12 mouse cellular contexts compared by ENCODE assay signal in the genomic region with DNA sequence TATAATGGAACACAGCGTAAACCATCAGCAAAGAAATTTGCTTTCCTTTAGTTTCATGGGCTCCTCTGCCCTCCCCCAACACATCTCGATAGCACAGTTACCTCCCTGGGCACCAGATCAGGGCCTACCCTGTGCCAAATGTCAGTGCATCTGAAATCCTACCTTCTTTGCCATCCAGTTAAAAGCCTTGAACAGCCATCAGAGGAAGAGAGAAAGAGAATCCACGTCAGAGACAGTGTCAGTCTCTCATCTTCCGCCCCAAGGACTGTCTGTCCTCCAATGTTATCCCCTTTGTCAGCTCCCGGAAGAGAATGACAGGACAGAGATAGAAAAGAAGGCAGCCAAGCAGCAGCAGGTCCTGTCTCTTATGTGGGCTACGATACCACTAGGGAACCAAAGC. TPM values are rescaled to one million over a fixed set of nuclear protein-coding genes. Genes with fewer than 3 reads are reported as not detected.
DNase-seq lines count a peak whose midpoint lies in the region; ATAC-seq lines count a peak whose summit lies in the region.
"Had no signal": no experiment of that assay in that cellular context is flagged by ENCODE, and none has a peak within 500 bp of the region (broad histone marks: within the 10 kb centered on the region; RNA-seq: fewer than 3 reads in every experiment).

No protein-coding gene starts in this region.

- peaks cover 11% of the 10 kb centered on the region for H3K36me3 ChIP-seq in embryonic facial prominence, embryonic 10.5 days (replicated peaks)
- H3K36me3 ChIP-seq: hindbrain, embryonic 15.5 days had no signal

- H3K9me3 ChIP-seq in embryonic facial prominence, embryonic 10.5 days, result no peaks in the 10 kb centered on the region
- H3K9me3 ChIP-seq: forebrain, embryonic 13.5 days; hindbrain, embryonic 15.5 days; megakaryocyte, embryonic 14.5 days had no signal

- ATAC-seq in cerebellum, adult (ENCODE audit: insufficient number of reproducible peaks, low FRiP score, low TSS enrichment), result peak; percentile 43; the same call in 1 of the 2 replicates
- ATAC-seq: forebrain, embryonic 13.5 days had no signal

- H3K27me3 ChIP-seq in embryonic facial prominence, embryonic 10.5 days (replicated peaks; ENCODE audit: low read depth, poor library complexity, severe bottlenecking), result no peaks in the 10 kb centered on the region
- H3K27me3 ChIP-seq: forebrain, embryonic 13.5 days; hindbrain, embryonic 15.5 days; megakaryocyte, embryonic 14.5 days had no signal

- intact Hi-C loops in left cerebral cortex, postnatal 25 days (cut with DNase I), result no loop called here

- 0 out of 2 replicates have a peak overlapping the region, but pooled peaks have one; percentile 3 for H3K27ac ChIP-seq in embryonic facial prominence, embryonic 10.5 days (replicated peaks)
- H3K27ac ChIP-seq: forebrain, embryonic 13.5 days; hindbrain, embryonic 15.5 days; layer of hippocampus, adult 2 months had no signal

- no peak overlapping the region for H3K4me3 ChIP-seq in embryonic facial prominence, embryonic 10.5 days
- H3K4me3 ChIP-seq: forebrain, embryonic 13.5 days; hindbrain, embryonic 15.5 days; layer of hippocampus, adult 2 months; megakaryocyte, embryonic 14.5 days had no signal

- 72% methylated on average over 6 of the region's 6 CpGs for WGBS in embryonic facial prominence, embryonic 10.5 days

- peaks cover 29% of the 10 kb centered on the region for H3K4me1 ChIP-seq in embryonic facial prominence, embryonic 10.5 days
- H3K4me1 ChIP-seq: hindbrain, embryonic 15.5 days had no signal

- DNase-seq in cerebellum, postnatal 4 days (ENCODE audit: low spot score in 2 of 2), result no peak
- peak; percentile 8 for DNase-seq in kidney, adult 18-20 months
- DNase-seq in kidney, postnatal 25 days, result no peak
- DNase-seq in adrenal gland, postnatal 36 days, result peak; percentile 45 to 57
- no peak for DNase-seq in embryonic facial prominence, embryonic 10.5 days (ENCODE audit: low spot score)
- no peak for DNase-seq in left cerebral cortex, postnatal 25 days (ENCODE audit: low spot score in 2 of 2)
- DNase-seq in layer of hippocampus, postnatal 10 days (ENCODE audit: low spot score in 2 of 2), result no peak

RNA-seq across cellular contexts. Expression of a gene that starts 15.4 kb away (rescaled TPM):
- 100 to 1,000 TPM in 1 of 2 experiments, 10 to 100 TPM in 1; 98.5 to 102 TPM for total RNA-seq in adrenal gland, postnatal 36 days (2021)
- polyA plus RNA-seq in embryonic facial prominence, embryonic 10.5 days (2016; fragmentation: Nextera tagmentation; extraction: Ambion mirVana), result 58.8 and 63.8 TPM in 2 replicates
- 10 to 100 TPM; 53.8 to 58.0 TPM for total RNA-seq in left cerebral cortex, postnatal 25 days (2021)
- total RNA-seq in layer of hippocampus, postnatal 10 days (2021), result 10 to 100 TPM; 33.1 to 33.6 TPM

Comparison
In these comparisons a context has a peak if more than half of its experiments do, and no peak if none do; other contexts are left out.
1. DNase-seq: peak in kidney, adult 18-20 months (single experiment) and adrenal gland, postnatal 36 days (2 of 2); none in cerebellum, postnatal 4 days (0 of 2), kidney, postnatal 25 days (0 of 2), embryonic facial prominence, embryonic 10.5 days (single experiment), left cerebral cortex, postnatal 25 days (0 of 2) and layer of hippocampus, postnatal 10 days (0 of 2).